Mouse (Mus musculus): ENCODE measurements around the gene Plxna1.

DNA sequence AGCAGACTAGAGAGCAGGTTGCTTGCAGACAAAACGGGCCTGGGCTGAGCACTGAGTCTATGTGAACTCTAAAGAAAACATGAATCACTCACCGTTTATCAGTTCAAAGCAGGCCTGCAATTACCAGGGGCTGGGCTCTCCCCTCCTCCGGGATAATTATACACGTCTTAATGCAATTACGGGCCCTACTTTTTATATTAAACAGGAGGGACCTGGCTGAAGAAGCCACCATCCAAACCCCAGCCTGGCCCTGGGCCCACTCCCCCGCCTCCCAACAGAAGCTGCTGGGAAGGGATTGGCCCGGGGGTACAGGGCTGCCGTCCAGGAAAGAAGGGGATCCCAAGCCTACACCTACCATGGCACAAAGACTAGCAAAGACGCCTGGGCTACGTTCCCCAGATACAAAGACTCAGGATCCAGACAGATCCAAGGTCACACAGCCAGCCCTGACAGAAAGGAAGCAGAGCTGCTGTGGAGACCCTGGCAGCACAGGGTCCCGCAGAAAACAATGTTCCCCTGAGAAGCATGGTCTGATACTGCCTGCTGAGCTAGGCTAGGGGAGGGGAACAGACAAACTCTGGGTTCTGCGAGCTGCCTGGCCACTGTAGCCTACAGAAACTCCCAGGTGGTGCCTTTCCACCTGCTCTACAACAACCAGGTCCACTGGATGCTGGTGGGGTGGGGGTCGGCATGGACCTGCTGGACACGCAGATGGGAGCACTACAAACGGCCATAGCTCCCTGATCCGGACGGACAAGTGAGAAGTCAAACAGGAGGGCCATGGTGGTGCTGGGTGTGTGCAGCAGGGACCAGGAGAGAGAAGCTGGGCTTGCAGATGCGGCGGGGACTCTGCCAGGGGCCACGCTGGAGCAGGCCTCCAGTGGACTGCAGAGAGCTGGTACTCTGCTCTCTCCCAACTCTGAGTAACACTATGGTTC lies 2.4 kb downstream of the Plxna1 start:
- no peak for TF ChIP-seq CTCF (IDR thresholded peaks at IDR 0.05; ENCODE audit: extremely low read depth, insufficient read depth, low read length)
- TF ChIP-seq POLR2A (IDR thresholded peaks at IDR 0.05; ENCODE audit: extremely low read depth, insufficient read depth, low read length) = no peak
